Mouse (Mus musculus) myocyte (in vitro differentiated cells): ENCODE measurements around the gene Man2a2.

ENCODE experiments used
- CEBPB ChIP-seq: IDR thresholded peaks from 2 replicates; pipeline ENCODE4 v1.6.1; 2011; ENCODE audit warnings: mild to moderate bottlenecking, moderate library complexity; ENCODE audit not compliant: poor library complexity, insufficient read depth, severe bottlenecking
- E2F4 ChIP-seq: IDR thresholded peaks from one replicate; pipeline ENCODE4 v1.6.1; 2011; ENCODE audit warnings: mild to moderate bottlenecking, control low read depth, moderate library complexity; ENCODE audit not compliant: insufficient read depth
- MAX ChIP-seq: IDR thresholded peaks from one replicate; pipeline ENCODE4 v1.6.1; 2011; ENCODE audit warnings: low read depth, mild to moderate bottlenecking, control low read depth
- MYOD1 ChIP-seq, 3 experiments: IDR thresholded peaks; one replicate each; pipeline ENCODE4 v1.6.1; 2011; ENCODE audit warnings: control low read depth in 2 of 3, low read depth in 2 of 3, mild to moderate bottlenecking in 2 of 3, moderate library complexity in 1 of 3; ENCODE audit not compliant: insufficient read length in 2 of 3, control insufficient read depth in 1 of 3
- MYOG ChIP-seq, 3 experiments: IDR thresholded peaks; one replicate each; pipeline ENCODE4 v1.6.1; 2011; ENCODE audit warnings: control low read depth in 2 of 3, low read depth in 2 of 3, mild to moderate bottlenecking in 2 of 3; ENCODE audit not compliant: insufficient read length in 2 of 3, control insufficient read depth in 1 of 3, insufficient read depth in 1 of 3
- POLR2A ChIP-seq: IDR thresholded peaks from one replicate; pipeline ENCODE4 v1.6.1; 2011; ENCODE audit warnings: low read depth, mild to moderate bottlenecking, control low read depth, moderate library complexity; ENCODE audit not compliant: insufficient read length
- POLR2AphosphoS2 ChIP-seq: IDR thresholded peaks from one replicate; pipeline ENCODE4 v1.6.1; 2011; ENCODE audit warnings: low read depth, control low read depth; ENCODE audit not compliant: insufficient read length
- REST ChIP-seq: IDR thresholded peaks from one replicate; pipeline ENCODE4 v1.6.1; 2011; ENCODE audit warnings: mild to moderate bottlenecking, control low read depth, moderate library complexity; ENCODE audit not compliant: insufficient read depth, insufficient read length
- SRF ChIP-seq: IDR thresholded peaks from one replicate; pipeline ENCODE4 v1.6.1; 2011; ENCODE audit warnings: low read depth; ENCODE audit not compliant: control insufficient read depth, insufficient read length
- TCF12 ChIP-seq: IDR thresholded peaks from one replicate; pipeline ENCODE4 v1.6.1; 2011; ENCODE audit warnings: mild to moderate bottlenecking, control low read depth; ENCODE audit not compliant: poor library complexity, insufficient read depth, severe bottlenecking
- TCF3 ChIP-seq: IDR thresholded peaks from one replicate; pipeline ENCODE4 v1.6.1; 2011; ENCODE audit warnings: low read depth, control low read depth; ENCODE audit not compliant: insufficient read length
- USF1 ChIP-seq: IDR thresholded peaks from one replicate; pipeline ENCODE4 v1.6.1; 2011; ENCODE audit warnings: low read depth, mild to moderate bottlenecking, control low read depth, moderate library complexity

DNA sequence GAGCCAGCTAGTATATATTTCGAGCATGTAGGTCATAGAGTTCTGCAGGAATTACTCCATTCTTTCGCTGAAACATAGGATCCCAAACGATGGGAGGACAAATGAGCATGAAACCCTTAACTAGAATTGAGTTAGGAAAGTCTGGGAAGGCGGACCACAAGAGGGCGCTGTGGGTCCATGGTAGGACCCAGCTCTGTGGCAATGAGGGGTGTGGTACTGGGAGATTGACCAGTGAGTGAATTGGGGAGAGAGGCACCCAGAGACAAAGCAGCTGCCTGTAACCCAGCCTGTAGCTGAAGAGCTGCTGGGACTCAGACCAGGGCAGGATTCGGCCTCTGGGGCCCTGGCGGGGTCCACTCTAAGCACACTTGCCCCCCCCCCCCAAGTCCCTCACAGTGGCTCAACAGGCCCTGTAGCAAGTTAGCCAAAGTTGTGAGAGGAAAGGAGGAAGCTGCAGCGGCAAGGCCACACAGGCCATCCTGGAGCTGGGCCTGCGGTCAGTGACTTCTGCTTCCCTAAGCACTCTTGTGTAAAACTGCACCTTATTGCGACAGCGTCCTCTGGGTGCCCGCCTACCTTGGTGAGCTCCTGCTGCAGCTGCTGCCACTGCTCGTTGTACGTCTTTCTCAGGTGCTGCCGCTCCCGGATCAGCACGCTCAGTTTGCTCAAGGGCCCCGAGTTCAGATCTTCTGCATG lies 15.2 kb upstream of the Man2a2 start:
- TF ChIP-seq E2F4 (no peak), POLR2A (no peak), MAX (no peak), TCF12 (no peak), POLR2AphosphoS2 (no peak), CEBPB (no peak), MYOG (IDR thresholded peaks at IDR 0.05; ENCODE audit: control insufficient read depth in 1 of 3, insufficient read depth in 1 of 3, insufficient read length in 2 of 3, low read depth in 2 of 3) (no peak), SRF (no peak), USF1 (no peak), MYOD1 (IDR thresholded peaks at IDR 0.05; ENCODE audit: control insufficient read depth in 1 of 3, insufficient read length in 2 of 3, low read depth in 2 of 3) (no peak), REST (no peak), TCF3 (no peak)
